ENCODE assay signal across 8 mouse cellular contexts in genomic region chr5:113993031-113993486, GRCm38 (mm10). TPM values are rescaled to one million over a fixed set of nuclear protein-coding genes. Genes with fewer than 3 reads are reported as not detected.
DNase-seq lines count a peak whose midpoint lies in the region; ATAC-seq and TF ChIP-seq lines count a peak whose summit lies in the region.
"Had no signal": no experiment of that assay in that cellular context is flagged by ENCODE, and none has a peak within 500 bp of the region (broad histone marks: within the 10 kb centered on the region; RNA-seq: fewer than 3 reads in every experiment).

No protein-coding gene starts in this region.

- under 1% methylated on average over 22 of the region's 22 CpGs for WGBS in intestine, embryonic 16.5 days
- 0% methylated on average over 22 of the region's 22 CpGs for WGBS in lung, embryonic 14.5 days

- DNase-seq in G1E (ENCODE audit: low spot score), result peak; percentile 77
- peak; percentile 77 to 81 for DNase-seq in cerebellum, postnatal 10 days
- peak; percentile 48 for DNase-seq in gastrocnemius, postnatal 25 days
- peak; percentile 62 for DNase-seq in lung, embryonic 14.5 days
- DNase-seq in retina, embryonic 14.5 days (ENCODE audit: low spot score), result peak; percentile 78

- H3K9ac ChIP-seq in intestine, embryonic 16.5 days (ENCODE audit: low read depth, low read length), result peak overlapping the region; percentile 96
- peak overlapping the region; percentile 87 for H3K9ac ChIP-seq in lung, embryonic 14.5 days

- peaks cover 2% of the 10 kb centered on the region for H3K79me3 ChIP-seq in C2C12 (ENCODE audit: low read depth)

- H3K36me3 ChIP-seq in C2C12 (ENCODE audit: control insufficient read depth, insufficient read depth) (peaks cover 4% of the 10 kb centered on the region), G1E (replicated peaks) (peaks cover 20% of the 10 kb centered on the region)
- H3K36me3 ChIP-seq in intestine, embryonic 16.5 days (ENCODE audit: control insufficient read depth, insufficient read depth, low read length), result no peaks in the 10 kb centered on the region; the same call in 1 of the 2 replicates
- H3K36me3 ChIP-seq in lung, embryonic 14.5 days (ENCODE audit: insufficient read depth), result 0 out of 2 replicates have a peak, but pooled peaks cover 14% of the 10 kb centered on the region

- no peaks in the 10 kb centered on the region for H3K79me2 ChIP-seq in C2C12 (ENCODE audit: control insufficient read depth, insufficient read depth)

- H3K27me3 ChIP-seq in C2C12 (ENCODE audit: control insufficient read depth, insufficient read depth, insufficient read length) (no peaks in the 10 kb centered on the region), G1E (ENCODE audit: insufficient read depth, low read length) (peaks cover 16% of the 10 kb centered on the region)
- no peaks in the 10 kb centered on the region for H3K27me3 ChIP-seq in intestine, embryonic 16.5 days (replicated peaks; ENCODE audit: control insufficient read depth, insufficient read depth, low read length)
- H3K27me3 ChIP-seq in lung, embryonic 14.5 days (ENCODE audit: insufficient read depth, low read length), result no peaks in the 10 kb centered on the region

- peak overlapping the region; percentile 90 for H3K27ac ChIP-seq in intestine, embryonic 16.5 days (ENCODE audit: low read length)
- peak overlapping the region; percentile 94 for H3K27ac ChIP-seq in lung, embryonic 14.5 days (ENCODE audit: low read depth)

- H3K4me2 ChIP-seq in intestine, embryonic 16.5 days (ENCODE audit: low read depth, low read length), result peak overlapping the region; percentile 74
- peak overlapping the region; percentile 72 for H3K4me2 ChIP-seq in lung, embryonic 14.5 days

- ATAC-seq in G1E (ENCODE audit: extremely low read depth, insufficient number of reproducible peaks, low FRiP score, poor library complexity, severe bottlenecking), result no peak
- ATAC-seq in intestine, embryonic 16.5 days, result peak; percentile 69
- ATAC-seq in lung, embryonic 14.5 days (ENCODE audit: insufficient read depth), result peak; percentile 78

- TF ChIP-seq CTCF in C2C12 (IDR thresholded peaks at IDR 0.05; ENCODE audit: control insufficient read depth, insufficient read depth, insufficient read length) (no peak), G1E (IDR thresholded peaks at IDR 0.05; ENCODE audit: low read depth, low read length) (no peak)
- no peak for TF ChIP-seq CTCF in lung, embryonic 14.5 days (IDR thresholded peaks at IDR 0.05; ENCODE audit: low read depth)

- H3K4me1 ChIP-seq in G1E (ENCODE audit: insufficient read depth, low read depth, low read length), result peaks cover 46% of the 10 kb centered on the region
- peaks cover 33% of the 10 kb centered on the region for H3K4me1 ChIP-seq in intestine, embryonic 16.5 days (ENCODE audit: control insufficient read depth, insufficient read depth, low read length)
- peaks cover 8% of the 10 kb centered on the region; the same call in 1 of the 2 replicates for H3K4me1 ChIP-seq in lung, embryonic 14.5 days (ENCODE audit: insufficient read depth)

- peak overlapping the region; percentile 77 for H3ac ChIP-seq in C2C12 (ENCODE audit: control insufficient read depth, insufficient read length, low read depth)

- peak overlapping the region; percentile 52 for H3K4me3 ChIP-seq in C2C12 (ENCODE audit: insufficient read depth, poor library complexity, severe bottlenecking)
- peak overlapping the region; percentile 81 for H3K4me3 ChIP-seq in G1E (ENCODE audit: low read depth, low read length)
- H3K4me3 ChIP-seq in intestine, embryonic 16.5 days (ENCODE audit: low read length), result peak overlapping the region; percentile 80
- H3K4me3 ChIP-seq in lung, embryonic 14.5 days (ENCODE audit: low read depth, low read length), result peak overlapping the region; percentile 80

- H3K9me3 ChIP-seq in G1E (replicated peaks), result no peaks in the 10 kb centered on the region
- no peaks in the 10 kb centered on the region for H3K9me3 ChIP-seq in intestine, embryonic 16.5 days (ENCODE audit: control insufficient read depth, low read length)
- no peaks in the 10 kb centered on the region for H3K9me3 ChIP-seq in lung, embryonic 14.5 days (ENCODE audit: low read depth, low read length)

TF ChIP-seq in C2C12, 6 proteins besides CTCF, POLR2A, EP300 and RAD21:
- TF ChIP-seq FOSL1 (IDR thresholded peaks at IDR 0.05; ENCODE audit: insufficient read depth, low read length, poor library complexity, severe bottlenecking), result no peak

RNA-seq across cellular contexts. Expression of gene Ssh1, which starts 0.6 kb away (rescaled TPM):
- polyA plus RNA-seq in C2C12 (2012; fragmentation: generic; extraction: Trizol) (3.7 TPM), G1E (2012) (12.4 and 13.8 TPM in 2 replicates)
- total RNA-seq in G1E (2014; fragmentation: Nextera tagmentation) (18.0 and 28.4 TPM in 2 replicates), G1E (2017) (3.3 and 3.9 TPM in 2 replicates)
- total RNA-seq in gastrocnemius, postnatal 25 days (2021), result 1 to 10 TPM; 6.5 to 6.7 TPM
- polyA plus RNA-seq in intestine, embryonic 16.5 days (2015; fragmentation: Nextera tagmentation; extraction: Ambion mirVana), result 7.1 and 7.8 TPM in 2 replicates
- polyA plus RNA-seq in lung, embryonic 14.5 days (2014; fragmentation: Nextera tagmentation; extraction: Ambion mirVana), result 25.0 and 29.9 TPM in 2 replicates

RNA-seq across cellular contexts. Expression of gene Dao, which starts 10.4 kb away (rescaled TPM):
- polyA plus RNA-seq in C2C12 (2012; fragmentation: generic; extraction: Trizol) (not detected), G1E (2012) (not detected in 2 replicates)
- total RNA-seq in G1E (2014; fragmentation: Nextera tagmentation) (not detected in 2 replicates), G1E (2017) (not detected in 2 replicates)
- not detected for total RNA-seq in gastrocnemius, postnatal 25 days (2021)
- polyA plus RNA-seq in intestine, embryonic 16.5 days (2015; fragmentation: Nextera tagmentation; extraction: Ambion mirVana), result 31.0 and 32.5 TPM in 2 replicates
- polyA plus RNA-seq in lung, embryonic 14.5 days (2014; fragmentation: Nextera tagmentation; extraction: Ambion mirVana), result not detected in 2 replicates
- total RNA-seq: left cerebral cortex, adult 18-20 months had no signal

Comparison
In these comparisons a context has a peak if more than half of its experiments do, and no peak if none do; other contexts are left out.
1. RNA of gene Dao, which starts 10.4 kb away (polyA plus RNA-seq): 31.0 to 32.5 TPM in intestine, embryonic 16.5 days; not detected in lung, embryonic 14.5 days, not detected in C2C12 (single experiment) and not detected in G1E; every median in the first group is over 10 times any median in the second.
2. Peak in every context shown above with its lines, with median percentiles within 50 percentile points of each other: H3K4me3 ChIP-seq and DNase-seq.